Mouse (Mus musculus) forebrain, embryonic 10.5 days (tissue): ENCODE results near the gene Sgsm1. TPM values are rescaled to one million over a fixed set of nuclear protein-coding genes. Genes with fewer than 3 reads are reported as not detected.

ENCODE experiments used
- DNase-seq: peaks from one replicate; pipeline ENCODE4 v3.0.0-alpha.2; 2017; ENCODE audit warnings: low spot score; ENCODE audit errors: extremely low spot score
- H3K27ac ChIP-seq: fragments of 300-500 bp; sonication (generic); 2 replicates; pipeline ENCODE4 v1.5.1; 2016; ENCODE audit warnings: mild to moderate bottlenecking
- H3K27me3 ChIP-seq: fragments of 300-500 bp; sonication (generic); 2 replicates; pipeline ENCODE4 v1.6.1; 2016; ENCODE audit warnings: mild to moderate bottlenecking; ENCODE audit not compliant: poor library complexity, severe bottlenecking
- H3K36me3 ChIP-seq: fragments of 300-500 bp; sonication (generic); replicated peaks from 2 replicates; pipeline ENCODE4 v1.6.1; 2016; ENCODE audit warnings: mild to moderate bottlenecking, moderate library complexity
- H3K4me1 ChIP-seq: fragments of 300-500 bp; sonication (generic); 2 replicates; pipeline ENCODE4 v1.6.1; 2016
- H3K4me3 ChIP-seq: fragments of 300-500 bp; sonication (generic); 2 replicates; pipeline ENCODE4 v1.5.1; 2016; ENCODE audit warnings: mild to moderate bottlenecking, moderate library complexity
- H3K9me3 ChIP-seq: fragments of 300-500 bp; sonication (generic); 2 replicates; pipeline ENCODE4 v1.6.1; 2016; ENCODE audit warnings: mild to moderate bottlenecking, moderate library complexity
- WGBS: fragments of 180-500 bp; shearing (Covaris S2); methylation state at CpG from one replicate; pipeline ENCODE4 v1.1.7; 2016; 5-methylcytosine and 5-hydroxymethylcytosine counted together
- polyA plus RNA-seq: library from polyadenylated mRNA; unstranded; fragments of >200 nt; fragmentation: Nextera tagmentation; extraction: Ambion mirVana; gene quantifications from 2 replicates; pipeline ENCODE4 v1.2.1, GENCODE M21; 2016

Gene Sgsm1
- polyA plus RNA-seq, 1 experiment from 2014 or later: 15.5 TPM

- Histone ChIP-seq H3K9me3 (peaks cover 7% of the 10 kb centered on the region; the same call in 1 of the 2 replicates), H3K27me3 (no peaks in the 10 kb centered on the region), H3K27ac (no peak overlapping the region), H3K36me3 (peaks cover 54% of the 10 kb centered on the region), H3K4me1 (peaks cover 6% of the 10 kb centered on the region; the same call in 1 of the 2 replicates), H3K4me3 (no peak overlapping the region)
- no peak for DNase-seq
Measured at GRCm38 (mm10) chr5:113268246-113268645, 42.3 kb downstream of the Sgsm1 start.

GRCm38 (mm10) chr5:113265637-113266036, 44.9 kb downstream of the Sgsm1 start:
- WGBS: 86% methylated on average over 8 of the region's 8 CpGs
- H3K4me3 ChIP-seq: no peak overlapping the region

GRCm38 (mm10) chr5:113250806-113251205, 59.8 kb downstream of the Sgsm1 start:
- Histone ChIP-seq H3K36me3 (peaks cover 21% of the 10 kb centered on the region; the same call in 1 of the 2 replicates), H3K27ac (no peak overlapping the region), H3K4me1 (no peaks in the 10 kb centered on the region), H3K27me3 (no peaks in the 10 kb centered on the region), H3K9me3 (no peaks in the 10 kb centered on the region), H3K4me3 (no peak overlapping the region)
- no peak for DNase-seq
- WGBS: 92% methylated on average over 11 of the region's 11 CpGs

More at GRCm38 (mm10) chr5:113265637-113266036, 44.9 kb downstream of the Sgsm1 start:
- DNase-seq: no peak
- Histone ChIP-seq H3K27me3 (no peaks in the 10 kb centered on the region), H3K27ac (no peak overlapping the region), H3K9me3 (peaks cover 7% of the 10 kb centered on the region; the same call in 1 of the 2 replicates), H3K36me3 (peaks cover 53% of the 10 kb centered on the region), H3K4me1 (peaks cover 6% of the 10 kb centered on the region; the same call in 1 of the 2 replicates)

GRCm38 (mm10) chr5:113249263-113249930, 61.2 kb downstream of the Sgsm1 start:
- no peak overlapping the region for H3K4me3 ChIP-seq
- H3K27ac ChIP-seq: no peak overlapping the region
- 89% methylated on average over 8 of the region's 8 CpGs for WGBS
- no peaks in the 10 kb centered on the region for H3K9me3 ChIP-seq
- no peaks in the 10 kb centered on the region for H3K27me3 ChIP-seq
- DNase-seq: no peak
- no peaks in the 10 kb centered on the region for H3K4me1 ChIP-seq
- peaks cover 18% of the 10 kb centered on the region for H3K36me3 ChIP-seq

- no peaks in the 10 kb centered on the region for H3K9me3 ChIP-seq
- no peaks in the 10 kb centered on the region for H3K36me3 ChIP-seq
- no peak for DNase-seq
- WGBS: 80% methylated on average over 5 of the region's 5 CpGs
- no peak overlapping the region for H3K27ac ChIP-seq
- peaks cover 22% of the 10 kb centered on the region for H3K4me1 ChIP-seq
- no peaks in the 10 kb centered on the region for H3K27me3 ChIP-seq
- no peak overlapping the region for H3K4me3 ChIP-seq
Measured at GRCm38 (mm10) chr5:113230196-113230595, 80.4 kb downstream of the Sgsm1 start.

- DNase-seq: peak; percentile 89
- no peaks in the 10 kb centered on the region for H3K36me3 ChIP-seq
- no peaks in the 10 kb centered on the region for H3K27me3 ChIP-seq
- H3K4me3 ChIP-seq: peak within 1 kb of the TSS; percentile 44
- peak within 1 kb of the TSS; percentile 83 for H3K27ac ChIP-seq
- 1% methylated on average over 13 of the region's 13 CpGs for WGBS
- H3K9me3 ChIP-seq: no peaks in the 10 kb centered on the region
- peaks cover 33% of the 10 kb centered on the region for H3K4me1 ChIP-seq
Measured at GRCm38 (mm10) chr5:113226632-113227102, 83.9 kb downstream of the Sgsm1 start, which contains the start of gene Tmem211. TSS of gene Tmem211 (plus strand) at chr5:113226909.

GRCm38 (mm10) chr5:113225686-113226435, 84.7 kb downstream of the Sgsm1 start:
- Histone ChIP-seq H3K27ac (peak overlapping the region; percentile 83), H3K4me3 (peak overlapping the region; percentile 44), H3K9me3 (no peaks in the 10 kb centered on the region), H3K4me1 (peaks cover 34% of the 10 kb centered on the region), H3K36me3 (no peaks in the 10 kb centered on the region), H3K27me3 (no peaks in the 10 kb centered on the region)
- peak; percentile 56 for DNase-seq
- 16% methylated on average over 25 of the region's 25 CpGs for WGBS

- WGBS: 22% methylated on average over 10 of the region's 10 CpGs
- DNase-seq: peak; percentile 63
- peak overlapping the region; percentile 83 for H3K27ac ChIP-seq
- H3K9me3 ChIP-seq: no peaks in the 10 kb centered on the region
- peak overlapping the region; percentile 44 for H3K4me3 ChIP-seq
- H3K4me1 ChIP-seq: peaks cover 40% of the 10 kb centered on the region
- 0 out of 2 replicates have a peak, but pooled peaks cover 1% of the 10 kb centered on the region for H3K27me3 ChIP-seq
- no peaks in the 10 kb centered on the region for H3K36me3 ChIP-seq
Measured at GRCm38 (mm10) chr5:113225271-113225670, 85.3 kb downstream of the Sgsm1 start.

GRCm38 (mm10) chr5:113223888-113224287, 86.7 kb downstream of the Sgsm1 start:
- DNase-seq: no peak
- Histone ChIP-seq H3K27me3 (peaks cover 9% of the 10 kb centered on the region), H3K4me3 (no peak overlapping the region), H3K4me1 (peaks cover 53% of the 10 kb centered on the region), H3K36me3 (no peaks in the 10 kb centered on the region), H3K27ac (peak overlapping the region; percentile 83), H3K9me3 (no peaks in the 10 kb centered on the region)
- WGBS: 69% methylated on average over 4 of the region's 4 CpGs

- H3K9me3 ChIP-seq: no peaks in the 10 kb centered on the region
- no peaks in the 10 kb centered on the region for H3K36me3 ChIP-seq
- peaks cover 63% of the 10 kb centered on the region for H3K4me1 ChIP-seq
- WGBS: 8% methylated on average over 58 of the region's 62 CpGs
- H3K27ac ChIP-seq: peak within 1 kb of the TSS; percentile 90
- H3K27me3 ChIP-seq: peaks cover 9% of the 10 kb centered on the region
- peak within 1 kb of the TSS; percentile 79 for H3K4me3 ChIP-seq
- DNase-seq: peak; percentile 63
Measured at GRCm38 (mm10) chr5:113221147-113221865, 89.3 kb downstream of the Sgsm1 start, which contains the start of gene 2900026A02Rik. TSS of gene 2900026A02Rik (minus strand) at chr5:113221236.

- 2% methylated on average over 62 of the region's 64 CpGs for WGBS
- DNase-seq: peak; percentile 60
- peak overlapping the region; percentile 90 for H3K27ac ChIP-seq
Measured at GRCm38 (mm10) chr5:113220383-113221146, 90.0 kb downstream of the Sgsm1 start.

GRCm38 (mm10) chr5:113219876-113220275, 90.7 kb downstream of the Sgsm1 start:
- peak overlapping the region; percentile 79 for H3K4me3 ChIP-seq
- H3K27ac ChIP-seq: peak overlapping the region; percentile 90; the same call in 1 of the 2 replicates
- H3K27me3 ChIP-seq: peaks cover 9% of the 10 kb centered on the region
- peaks cover 50% of the 10 kb centered on the region for H3K4me1 ChIP-seq
- WGBS: 63% methylated on average over 7 of the region's 7 CpGs
- H3K9me3 ChIP-seq: no peaks in the 10 kb centered on the region
- H3K36me3 ChIP-seq: no peaks in the 10 kb centered on the region
- DNase-seq: no peak

More at GRCm38 (mm10) chr5:113220383-113221146, 90.0 kb downstream of the Sgsm1 start:
- H3K9me3 ChIP-seq: no peaks in the 10 kb centered on the region
- peaks cover 9% of the 10 kb centered on the region for H3K27me3 ChIP-seq
- H3K4me3 ChIP-seq: peak overlapping the region; percentile 79
- H3K4me1 ChIP-seq: peaks cover 56% of the 10 kb centered on the region
- no peaks in the 10 kb centered on the region for H3K36me3 ChIP-seq
